Mouse (Mus musculus): ENCODE measurements around the gene Mbip.

DNA sequence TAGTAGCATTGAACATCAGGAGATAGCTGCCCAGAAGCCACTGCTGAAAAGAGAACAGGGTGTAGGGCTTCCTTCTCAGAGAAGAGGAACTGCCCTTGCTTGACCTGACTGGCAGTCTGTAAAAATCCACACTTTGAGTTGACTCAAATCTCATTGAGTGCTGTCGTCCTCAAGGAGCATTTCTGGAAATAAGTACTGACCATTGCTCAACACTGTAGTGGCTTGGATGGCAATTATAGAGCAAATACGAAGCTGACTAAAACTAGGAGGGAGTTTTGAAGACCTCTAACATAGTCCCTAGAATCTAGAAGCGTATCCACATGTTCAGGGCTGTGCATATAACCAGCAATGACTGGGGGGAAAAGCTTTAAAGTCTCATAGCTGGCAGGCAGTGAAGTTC lies 64.0 kb downstream of the Mbip start:
- no peak for TF ChIP-seq POLR2A (IDR thresholded peaks at IDR 0.05; ENCODE audit: borderline replicate concordance, insufficient read depth, low read length)
- no peak for TF ChIP-seq CTCF (IDR thresholded peaks at IDR 0.05; ENCODE audit: borderline replicate concordance, insufficient read depth, low read depth, low read length)

Data from cerebellum, adult 2 months (tissue).